Mouse (Mus musculus) mouse trophoblast stem cell (cell line): ENCODE data around the gene Rras2.

Experiments used
- in situ Hi-C, 2 experiments: fragments of 300-500 bp; cut with MseI, MboI; formaldehyde crosslinking; loops; 2 replicates in 1 of 2; 3 replicates in 1 of 2; pipeline ENCODE4 v1.15.1; 2025

The Rras2 gene

DNA sequence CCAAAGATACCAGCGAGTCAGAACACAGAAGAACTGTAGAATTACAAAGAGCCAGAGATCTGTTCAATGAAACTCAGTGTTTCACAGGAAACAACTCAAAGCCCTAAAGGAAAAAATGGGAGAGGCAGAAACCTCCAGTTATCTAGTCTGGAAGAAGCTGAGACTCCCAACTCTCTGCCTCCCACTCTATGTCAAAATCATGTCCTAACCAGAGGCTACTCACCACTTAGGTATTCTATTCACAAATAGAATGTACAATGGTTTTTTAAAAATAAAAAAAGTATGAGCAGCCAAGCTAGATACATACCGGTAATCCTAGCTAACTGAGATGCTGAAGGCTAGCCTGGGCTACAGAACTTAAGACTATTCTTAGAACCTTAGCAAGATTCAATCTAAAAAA lies 3.3 kb downstream of the Rras2 start:
- in situ Hi-C loops, result no loop called here

DNA sequence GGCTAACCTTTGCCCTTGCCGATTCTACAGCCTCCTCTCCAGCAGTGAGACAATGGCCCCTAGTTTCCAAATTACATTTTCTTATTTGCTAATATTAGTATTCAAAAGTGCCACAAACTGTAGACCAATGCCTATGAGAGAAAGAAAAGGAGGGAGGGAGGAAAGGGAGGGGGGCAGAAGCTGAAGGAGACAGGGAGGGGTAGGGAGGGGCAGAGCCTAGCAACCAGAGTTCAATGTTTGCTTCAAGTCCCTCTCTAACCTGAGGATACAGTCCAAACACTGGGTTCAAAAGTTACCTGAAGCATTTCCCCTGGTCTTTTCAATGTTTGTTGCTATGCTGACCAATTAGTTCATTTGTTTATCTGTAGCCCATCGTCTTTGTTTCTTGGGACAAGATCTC lies 7.1 kb downstream of the Rras2 start:
- in situ Hi-C loops, result no loop called here

DNA sequence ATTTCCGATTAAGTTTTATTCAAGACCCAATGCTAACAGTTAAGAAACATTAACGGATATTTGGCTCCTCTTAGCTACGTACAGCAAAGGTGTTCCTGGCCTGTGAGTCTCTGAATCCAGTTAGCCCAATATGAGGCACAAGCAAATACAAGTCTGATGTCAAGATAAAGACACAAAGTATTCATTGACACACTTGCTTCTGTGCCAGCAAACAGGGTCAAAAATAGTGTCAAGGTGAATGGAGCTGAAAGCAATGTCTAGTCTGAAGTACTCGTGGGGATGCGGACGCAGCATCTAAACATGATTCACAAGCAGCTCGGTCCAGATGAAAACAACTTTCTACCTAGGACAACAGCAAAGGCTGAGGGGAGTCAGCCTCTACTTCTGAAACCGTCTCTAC lies 11.7 kb downstream of the Rras2 start:
- in situ Hi-C loops, result no loop called here

- in situ Hi-C loops, result no loop called here
These were observed 13.8 kb downstream of the Rras2 start for GRCm38 (mm10) chr7:114103629-114104347.

GRCm38 (mm10) chr7:114103152-114103551 lies 14.4 kb downstream of the Rras2 start:
- in situ Hi-C loops, result no loop called here

DNA sequence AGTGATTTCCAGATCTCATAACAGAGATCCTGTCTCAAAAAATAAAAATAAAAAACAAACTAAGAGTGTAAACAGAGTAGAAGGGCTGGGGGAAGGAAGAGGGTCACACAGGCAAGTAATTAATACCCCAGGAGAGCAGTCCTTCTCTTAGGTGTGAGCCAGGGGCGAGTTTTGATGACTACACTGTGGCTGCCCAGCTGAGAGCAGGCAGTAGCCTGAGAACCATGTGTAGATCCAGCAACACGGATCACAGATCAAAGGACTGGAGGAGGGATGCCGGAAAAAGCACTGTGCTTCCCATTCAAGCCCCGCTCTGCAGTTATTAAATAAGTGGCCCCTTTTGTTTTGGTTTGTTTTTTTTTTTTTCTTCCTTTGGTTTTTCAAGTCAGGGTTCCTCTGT lies 15.0 kb downstream of the Rras2 start:
- in situ Hi-C loops, result no loop called here

GRCm38 (mm10) chr7:114101412-114101811 lies 16.2 kb downstream of the Rras2 start:
- in situ Hi-C loops, result no loop called here

DNA sequence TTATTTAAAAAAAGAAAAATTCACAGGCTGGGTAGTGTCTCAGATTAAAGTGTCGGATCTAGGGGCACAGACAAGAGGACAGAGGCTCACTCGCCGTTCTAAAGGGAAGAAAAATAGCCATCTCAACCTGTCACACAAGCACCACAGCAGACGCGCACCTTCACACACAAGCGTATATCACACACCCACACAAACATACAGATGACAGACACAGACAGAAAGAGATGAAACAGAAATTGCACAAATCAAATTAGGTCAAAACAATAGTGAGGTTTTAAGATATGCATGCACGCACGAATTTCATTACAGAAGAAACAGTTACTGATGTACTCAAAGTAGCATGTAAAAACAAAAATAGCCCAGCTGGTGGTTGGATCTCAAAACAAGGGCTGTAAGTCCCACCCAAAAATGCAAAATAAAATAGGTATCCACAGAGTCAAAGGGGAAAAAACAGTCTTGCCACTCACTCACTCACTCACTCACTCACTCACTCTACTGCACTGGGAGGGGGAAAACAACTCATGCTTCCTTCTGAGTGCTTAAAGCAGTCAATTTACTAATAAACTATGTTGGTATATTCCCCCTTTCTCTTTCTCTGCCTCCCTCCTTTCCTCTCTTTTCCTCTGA lies 23.9 kb downstream of the Rras2 start:
- in situ Hi-C loops, result no loop called here

GRCm38 (mm10) chr7:114090892-114091545 lies 26.6 kb downstream of the Rras2 start:
- in situ Hi-C loops, result no loop called here

DNA sequence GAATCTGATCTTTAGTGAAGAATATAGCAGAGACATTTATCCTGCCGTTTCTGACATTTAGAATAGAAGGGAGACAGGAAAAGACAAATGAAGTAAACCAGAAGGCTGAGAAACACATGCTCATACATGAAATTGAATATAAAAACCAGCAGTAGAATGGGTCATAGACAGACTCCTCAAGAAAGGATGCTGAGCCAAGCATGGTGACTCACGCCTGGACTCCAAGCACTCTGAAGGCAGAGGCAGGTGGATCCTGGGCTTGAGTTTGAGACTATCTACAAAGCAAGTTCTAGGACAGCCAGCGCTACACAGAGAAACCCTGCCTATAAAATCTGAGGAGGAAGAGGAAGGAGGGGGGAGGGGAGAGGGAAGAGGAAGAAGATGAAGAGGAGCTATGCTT lies 27.4 kb downstream of the Rras2 start:
- in situ Hi-C loops, result no loop called here

DNA sequence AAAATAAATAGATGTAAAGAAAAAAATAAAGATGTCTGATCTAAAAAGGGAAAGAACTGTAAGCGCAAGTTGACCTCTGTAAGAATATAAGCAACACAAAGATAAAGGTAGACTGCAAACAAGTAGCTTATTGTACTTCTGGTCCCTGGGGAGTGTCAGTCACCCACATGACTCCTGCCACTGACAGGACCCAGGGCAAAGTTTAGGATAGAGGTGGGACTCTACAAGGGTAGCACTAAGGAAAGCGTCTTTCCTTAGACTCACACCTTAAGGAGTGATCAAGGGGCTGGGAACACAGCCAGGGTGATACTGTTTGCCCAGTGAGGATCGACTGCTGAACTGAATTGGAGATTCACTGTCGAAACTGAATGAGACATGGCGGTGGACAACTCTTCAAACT lies 28.7 kb downstream of the Rras2 start:
- in situ Hi-C loops, result no loop called here

- in situ Hi-C loops, result no loop called here
These were observed 29.6 kb downstream of the Rras2 start for GRCm38 (mm10) chr7:114087986-114088385.

DNA sequence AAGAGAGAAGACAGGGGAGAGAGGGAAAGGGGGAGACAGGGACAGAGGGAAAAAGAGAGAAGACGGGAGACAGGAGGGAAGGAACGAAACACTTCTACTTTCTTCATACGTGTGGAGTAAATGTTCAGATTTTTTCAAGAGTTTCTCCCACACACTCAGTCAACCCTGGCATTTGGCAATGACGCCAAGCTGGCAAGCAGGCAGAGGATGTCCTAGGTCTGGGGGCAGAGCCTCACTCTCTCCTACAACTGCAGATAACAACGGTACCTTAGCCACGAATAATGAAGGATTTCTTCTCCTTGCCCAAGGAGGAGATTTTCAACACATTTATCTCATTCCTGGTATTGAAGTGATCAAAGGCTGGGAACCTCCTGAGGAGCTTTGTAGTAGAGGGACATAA lies 30.2 kb downstream of the Rras2 start:
- in situ Hi-C loops, result no loop called here

GRCm38 (mm10) chr7:114086021-114086710 lies 31.4 kb downstream of the Rras2 start:
- in situ Hi-C loops, result no loop called here

DNA sequence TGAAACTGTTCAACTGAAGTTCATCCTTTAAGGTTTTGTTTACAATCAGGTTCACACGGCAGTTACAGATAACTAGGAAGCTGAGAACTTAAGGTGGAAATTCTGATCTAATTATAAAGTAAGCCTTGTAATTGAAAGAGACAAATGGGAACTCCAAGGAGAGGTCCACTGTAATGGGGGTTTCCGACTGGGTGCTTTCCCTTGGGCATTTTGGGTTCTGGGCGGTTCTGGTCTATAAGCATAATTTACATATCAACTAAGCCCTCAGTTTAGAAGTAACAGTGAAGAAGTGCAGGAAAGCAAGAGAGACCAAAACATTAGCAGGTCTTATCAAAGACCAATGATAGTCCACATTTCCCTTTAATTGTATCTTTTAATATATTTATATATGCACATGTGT lies 33.8 kb downstream of the Rras2 start:
- in situ Hi-C loops, result no loop called here

DNA sequence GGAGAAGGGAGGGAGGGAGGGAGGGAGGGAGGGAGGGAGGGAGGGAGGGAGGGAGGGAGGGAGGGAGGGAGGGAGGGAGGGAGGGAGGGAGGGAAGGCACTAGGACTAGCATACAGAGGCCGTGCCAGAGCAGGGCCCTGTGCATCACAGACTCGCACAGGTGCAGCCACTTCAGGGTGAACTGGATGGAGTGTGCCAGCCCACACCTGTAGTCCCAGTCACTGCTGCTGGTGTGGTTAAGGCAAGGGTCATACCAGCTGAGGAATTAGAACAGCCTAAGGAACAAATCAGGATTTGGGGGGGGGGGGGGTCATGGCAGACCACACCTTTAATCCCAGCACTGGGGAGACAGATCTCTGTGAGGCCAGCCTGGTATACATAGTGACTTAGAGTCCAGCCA lies 34.5 kb downstream of the Rras2 start:
- in situ Hi-C loops, result no loop called here

- in situ Hi-C loops, result no loop called here
These were observed 35.8 kb downstream of the Rras2 start for GRCm38 (mm10) chr7:114081633-114082420.

- in situ Hi-C loops, result no loop called here
These were observed 37.3 kb downstream of the Rras2 start for GRCm38 (mm10) chr7:114080250-114080649.

- in situ Hi-C loops, result no loop called here
These were observed 38.2 kb downstream of the Rras2 start for GRCm38 (mm10) chr7:114079343-114079742.

- in situ Hi-C loops, result no loop called here
These were observed 43.0 kb downstream of the Rras2 start for GRCm38 (mm10) chr7:114074595-114074994.

- in situ Hi-C loops, result no loop called here
These were observed 43.4 kb downstream of the Rras2 start for GRCm38 (mm10) chr7:114074133-114074532.
